Mouse (Mus musculus): ENCODE data around the gene B230104I21Rik. TPM values are rescaled to one million over a fixed set of nuclear protein-coding genes. Genes with fewer than 3 reads are reported as not detected.

Gene B230104I21Rik
- total and polyA plus RNA-seq, 3 experiments: not detected

GRCm38 (mm10) chr4:154392641-154393040, 56.7 kb downstream of the B230104I21Rik start:
- peak; percentile 59 for TF ChIP-seq CTCF (IDR thresholded peaks at IDR 0.05)
- TF ChIP-seq POLR2A (IDR thresholded peaks at IDR 0.05; ENCODE audit: insufficient read depth, low read depth, low read length): no peak
- Histone ChIP-seq H3K4me3 (no peak overlapping the region), H3K36me3 (ENCODE audit: control insufficient read depth, insufficient read depth, low read length) (no peaks in the 10 kb centered on the region), H3K27me3 (ENCODE audit: control insufficient read depth, insufficient read depth, low read length) (no peaks in the 10 kb centered on the region), H3K4me1 (ENCODE audit: control insufficient read depth, insufficient read depth, low read length) (0 out of 2 replicates have a peak, but pooled peaks cover 1% of the 10 kb centered on the region), H3K9ac (ENCODE audit: low read depth, low read length) (no peak overlapping the region), H3K79me2 (replicated peaks; ENCODE audit: control insufficient read depth, insufficient read depth, low read length) (no peaks in the 10 kb centered on the region), H3K27ac (no peak overlapping the region)
- no peak for DNase-seq
- WGBS: 67% methylated on average over 1 of the region's 1 CpGs
- intact Hi-C loops (cut with DNase I): loop anchor here (2.0 kb wide), 1 partner anchor 62 kb away; no protein-coding TSS in a partner anchor

DNA sequence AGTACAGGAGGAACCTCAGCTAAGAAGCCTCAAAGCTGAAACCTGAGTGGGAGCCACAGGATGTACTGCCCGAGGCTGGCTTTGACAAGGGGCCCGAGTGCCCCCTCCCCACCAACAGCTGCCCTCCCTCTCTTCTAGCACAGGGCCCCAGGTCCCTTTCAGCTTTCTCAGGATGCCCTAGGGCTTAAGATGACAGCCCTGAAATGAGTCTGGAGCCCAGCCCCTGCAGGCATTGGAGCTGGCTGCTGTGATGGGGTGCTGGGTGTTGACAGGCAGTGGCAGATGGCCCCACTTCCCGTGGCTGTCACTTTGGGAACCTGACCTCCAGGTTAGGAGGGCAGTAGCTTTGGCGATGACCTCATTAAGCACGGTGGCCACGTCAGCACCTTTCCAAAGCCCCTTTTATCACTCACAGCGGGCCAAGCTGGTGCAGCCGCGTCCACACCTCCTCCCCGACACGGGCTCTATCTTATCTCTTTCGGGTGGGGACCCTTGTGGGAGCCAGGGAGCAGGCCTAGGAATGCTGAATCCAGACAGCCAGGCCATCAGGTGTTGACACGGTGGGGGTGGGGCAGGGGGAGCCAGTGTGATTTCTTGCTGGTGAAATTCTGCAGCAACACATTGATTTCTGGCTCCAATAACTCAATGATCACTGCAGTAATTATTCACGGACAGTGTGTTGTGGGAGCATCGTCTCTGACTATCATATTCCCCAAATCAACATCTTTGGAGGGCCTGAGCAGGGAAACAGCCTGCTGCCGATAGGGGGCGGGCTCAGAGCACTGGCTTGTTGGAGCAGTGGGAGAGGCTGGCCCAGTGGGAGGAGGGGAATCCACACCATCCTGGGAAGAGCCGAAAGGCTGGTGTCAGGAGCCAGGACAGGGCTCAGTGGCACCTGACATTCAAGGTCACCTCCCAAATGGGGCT, 57.5 kb downstream of the B230104I21Rik start:
- H3K9ac ChIP-seq (ENCODE audit: low read depth, low read length): no peak overlapping the region
- DNase-seq: peak; percentile 61 to 75
- 15% methylated on average over 18 of the region's 18 CpGs for WGBS
- H3K4me3 ChIP-seq: no peak overlapping the region
- intact Hi-C loops (cut with DNase I): loop anchor here (2.0 kb wide), 1 partner anchor 63 kb away; no protein-coding TSS in a partner anchor
- 0 out of 2 replicates have a peak, but pooled peaks cover 1% of the 10 kb centered on the region for H3K4me1 ChIP-seq (ENCODE audit: control insufficient read depth, insufficient read depth, low read length)
- no peaks in the 10 kb centered on the region for H3K27me3 ChIP-seq (ENCODE audit: control insufficient read depth, insufficient read depth, low read length)
- no peak overlapping the region; the same call in 1 of the 2 replicates for H3K27ac ChIP-seq
- TF ChIP-seq POLR2A (IDR thresholded peaks at IDR 0.05; ENCODE audit: insufficient read depth, low read depth, low read length) (no peak), EP300 (IDR thresholded peaks at IDR 0.05; ENCODE audit: insufficient read depth, low read depth, low read length) (0 out of 2 replicates have a peak, but pooled peaks have one; percentile 24), CTCF (IDR thresholded peaks at IDR 0.05) (peak; percentile 81)
- H3K36me3 ChIP-seq (ENCODE audit: control insufficient read depth, insufficient read depth, low read length): no peaks in the 10 kb centered on the region
- H3K79me2 ChIP-seq (replicated peaks; ENCODE audit: control insufficient read depth, insufficient read depth, low read length): no peaks in the 10 kb centered on the region

GRCm38 (mm10) chr4:154394123-154394722, 58.3 kb downstream of the B230104I21Rik start:
- intact Hi-C loops (cut with DNase I): no loop called here
- H3K9ac ChIP-seq (ENCODE audit: low read depth, low read length): no peak overlapping the region

DNA sequence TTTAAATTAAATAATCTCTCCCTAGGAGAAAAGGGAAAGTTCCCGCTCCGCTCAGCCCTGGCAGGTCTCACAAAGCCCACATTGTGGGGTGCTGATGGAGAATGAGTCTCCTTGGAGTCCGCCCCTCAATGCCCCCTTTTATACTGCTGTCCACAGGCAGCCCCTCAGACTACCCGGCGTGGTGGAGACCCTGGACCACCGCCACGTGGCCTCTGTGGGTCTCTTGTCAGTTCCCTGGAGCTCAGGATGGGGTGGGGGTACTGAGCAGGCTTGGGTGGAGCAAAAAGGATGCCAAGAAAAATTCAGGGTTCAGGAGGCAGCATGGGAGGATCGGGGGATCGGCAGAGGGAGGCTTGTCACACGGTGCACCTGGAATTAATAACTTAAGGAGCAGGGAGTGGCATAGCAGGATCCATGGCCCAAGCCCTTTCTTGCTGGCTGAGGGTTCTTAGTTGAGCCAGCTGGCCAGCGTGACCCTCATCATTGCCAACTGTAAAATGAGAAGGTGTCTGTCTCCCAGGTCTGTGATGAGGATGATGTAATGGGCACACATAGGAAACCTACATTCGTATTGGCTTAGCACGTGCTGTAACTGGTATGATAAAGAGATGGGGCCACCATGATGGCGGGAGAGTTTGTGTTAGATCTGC, 60.9 kb downstream of the B230104I21Rik start:
- Histone ChIP-seq H3K36me3 (ENCODE audit: control insufficient read depth, insufficient read depth, low read length) (no peaks in the 10 kb centered on the region), H3K27ac (no peak overlapping the region), H3K4me1 (ENCODE audit: control insufficient read depth, insufficient read depth, low read length) (peaks cover 4% of the 10 kb centered on the region), H3K79me2 (replicated peaks; ENCODE audit: control insufficient read depth, insufficient read depth, low read length) (no peaks in the 10 kb centered on the region), H3K9ac (ENCODE audit: low read depth, low read length) (no peak overlapping the region), H3K27me3 (ENCODE audit: control insufficient read depth, insufficient read depth, low read length) (no peaks in the 10 kb centered on the region), H3K4me3 (no peak overlapping the region)
- no peak for DNase-seq
- TF ChIP-seq POLR2A (IDR thresholded peaks at IDR 0.05; ENCODE audit: insufficient read depth, low read depth, low read length) (no peak), EP300 (IDR thresholded peaks at IDR 0.05; ENCODE audit: insufficient read depth, low read depth, low read length) (no peak), CTCF (IDR thresholded peaks at IDR 0.05) (no peak)
- 76% methylated on average over 14 of the region's 14 CpGs for WGBS
- intact Hi-C loops (cut with DNase I): no loop called here

More at GRCm38 (mm10) chr4:154394123-154394722, 58.3 kb downstream of the B230104I21Rik start:
- H3K4me1 ChIP-seq (ENCODE audit: control insufficient read depth, insufficient read depth, low read length): 0 out of 2 replicates have a peak, but pooled peaks cover 1% of the 10 kb centered on the region
- WGBS: 63% methylated on average over 7 of the region's 7 CpGs
- no peaks in the 10 kb centered on the region for H3K27me3 ChIP-seq (ENCODE audit: control insufficient read depth, insufficient read depth, low read length)
- no peaks in the 10 kb centered on the region for H3K79me2 ChIP-seq (replicated peaks; ENCODE audit: control insufficient read depth, insufficient read depth, low read length)
- no peaks in the 10 kb centered on the region for H3K36me3 ChIP-seq (ENCODE audit: control insufficient read depth, insufficient read depth, low read length)
- TF ChIP-seq EP300 (IDR thresholded peaks at IDR 0.05; ENCODE audit: insufficient read depth, low read depth, low read length) (no peak), CTCF (IDR thresholded peaks at IDR 0.05) (no peak), POLR2A (IDR thresholded peaks at IDR 0.05; ENCODE audit: insufficient read depth, low read depth, low read length) (no peak)
- H3K4me3 ChIP-seq: no peak overlapping the region
- no peak overlapping the region; the same call in 1 of the 2 replicates for H3K27ac ChIP-seq
- no peak for DNase-seq

Other genes starting within 250 kb of the B230104I21Rik start
- not detected for gene Trp73, start 195.9 kb upstream of the B230104I21Rik start, total RNA-seq (2021)
- gene Trp73, start 195.9 kb upstream of the B230104I21Rik start, polyA plus RNA-seq (2012; rRNA removed): 0.39 TPM in 1 of 2 replicates, not detected in the other
- gene Wrap73, start 193.8 kb upstream of the B230104I21Rik start, total RNA-seq (2021): 10 to 100 TPM; 11.8 to 12.3 TPM
- 16.9 and 17.9 TPM in 2 replicates for gene Wrap73, start 193.8 kb upstream of the B230104I21Rik start, polyA plus RNA-seq (2012; rRNA removed)
- gene Tprgl, start 175.5 kb upstream of the B230104I21Rik start, total RNA-seq (2021): 100 to 1,000 TPM; 121 to 130 TPM
- 147 and 204 TPM in 2 replicates for gene Tprgl, start 175.5 kb upstream of the B230104I21Rik start, polyA plus RNA-seq (2012; rRNA removed)
- 1 to 10 TPM; 4.1 to 4.9 TPM for gene Megf6, start 165.4 kb upstream of the B230104I21Rik start, total RNA-seq (2021)
- gene Megf6, start 165.4 kb upstream of the B230104I21Rik start, polyA plus RNA-seq (2012; rRNA removed): 4.3 and 4.5 TPM in 2 replicates
- gene Arhgef16, start 34.5 kb upstream of the B230104I21Rik start, total RNA-seq (2021): under 1 TPM; 0.36 to 0.39 TPM
- gene Arhgef16, start 34.5 kb upstream of the B230104I21Rik start, polyA plus RNA-seq (2012; rRNA removed): 1.2 and 1.6 TPM in 2 replicates

All from heart, adult 2 months (tissue).